Mouse (Mus musculus): ENCODE results near the gene Exosc1. TPM values are rescaled to one million over a fixed set of nuclear protein-coding genes. Genes with fewer than 3 reads are reported as not detected.

Gene Exosc1
- polyA plus RNA-seq, 1 experiment, result 0.70 TPM

- peak overlapping the region; percentile 39 for H3K4me3 ChIP-seq (replicated peaks)
- H3K27me3 ChIP-seq (ENCODE audit: control insufficient read depth), result no peaks in the 10 kb centered on the region
- TF ChIP-seq GATA1 (IDR thresholded peaks at IDR 0.05; ENCODE audit: low read length) (no peak), TAL1 (IDR thresholded peaks at IDR 0.05; ENCODE audit: low read length) (no peak)
- H3K36me3 ChIP-seq (ENCODE audit: control insufficient read depth), result no peaks in the 10 kb centered on the region
- peaks cover 64% of the 10 kb centered on the region for H3K4me1 ChIP-seq (ENCODE audit: control insufficient read depth)
- H3K9me3 ChIP-seq (ENCODE audit: control insufficient read depth, low read length), result no peaks in the 10 kb centered on the region
Observed at GRCm38 (mm10) chr19:41907079-41907760, 26.0 kb downstream of the Exosc1 start.

- no peaks in the 10 kb centered on the region for H3K36me3 ChIP-seq (ENCODE audit: control insufficient read depth)
- peaks cover 64% of the 10 kb centered on the region for H3K4me1 ChIP-seq (ENCODE audit: control insufficient read depth)
- H3K4me3 ChIP-seq (replicated peaks), result peak overlapping the region; percentile 39
- no peak for TF ChIP-seq TAL1 (IDR thresholded peaks at IDR 0.05; ENCODE audit: low read length)
- TF ChIP-seq GATA1 (IDR thresholded peaks at IDR 0.05; ENCODE audit: low read length), result no peak
- H3K9me3 ChIP-seq (ENCODE audit: control insufficient read depth, low read length), result no peaks in the 10 kb centered on the region
- no peaks in the 10 kb centered on the region for H3K27me3 ChIP-seq (ENCODE audit: control insufficient read depth)
Observed at GRCm38 (mm10) chr19:41906311-41907078, 26.7 kb downstream of the Exosc1 start.

- Histone ChIP-seq H3K4me1 (ENCODE audit: control insufficient read depth) (peaks cover 59% of the 10 kb centered on the region), H3K9me3 (ENCODE audit: control insufficient read depth, low read length) (no peaks in the 10 kb centered on the region), H3K27me3 (ENCODE audit: control insufficient read depth) (no peaks in the 10 kb centered on the region), H3K4me3 (replicated peaks) (no peak overlapping the region), H3K36me3 (ENCODE audit: control insufficient read depth) (no peaks in the 10 kb centered on the region)
- TF ChIP-seq GATA1 (IDR thresholded peaks at IDR 0.05; ENCODE audit: low read length) (no peak), TAL1 (IDR thresholded peaks at IDR 0.05; ENCODE audit: low read length) (no peak)
Observed at GRCm38 (mm10) chr19:41905246-41905645, 28.0 kb downstream of the Exosc1 start.

- Histone ChIP-seq H3K4me3 (replicated peaks) (no peak overlapping the region), H3K36me3 (ENCODE audit: control insufficient read depth) (no peaks in the 10 kb centered on the region), H3K4me1 (ENCODE audit: control insufficient read depth) (peaks cover 58% of the 10 kb centered on the region), H3K27me3 (ENCODE audit: control insufficient read depth) (no peaks in the 10 kb centered on the region), H3K9me3 (ENCODE audit: control insufficient read depth, low read length) (no peaks in the 10 kb centered on the region)
- TF ChIP-seq TAL1 (IDR thresholded peaks at IDR 0.05; ENCODE audit: low read length) (no peak), GATA1 (IDR thresholded peaks at IDR 0.05; ENCODE audit: low read length) (no peak)
Observed at GRCm38 (mm10) chr19:41902848-41903593, 30.2 kb downstream of the Exosc1 start.

GRCm38 (mm10) chr19:41901696-41902095, 31.5 kb downstream of the Exosc1 start:
- Histone ChIP-seq H3K36me3 (ENCODE audit: control insufficient read depth) (no peaks in the 10 kb centered on the region), H3K27me3 (ENCODE audit: control insufficient read depth) (no peaks in the 10 kb centered on the region), H3K4me1 (ENCODE audit: control insufficient read depth) (peaks cover 51% of the 10 kb centered on the region), H3K9me3 (ENCODE audit: control insufficient read depth, low read length) (no peaks in the 10 kb centered on the region), H3K4me3 (replicated peaks) (no peak overlapping the region)
- TF ChIP-seq GATA1 (IDR thresholded peaks at IDR 0.05; ENCODE audit: low read length) (no peak), TAL1 (IDR thresholded peaks at IDR 0.05; ENCODE audit: low read length) (no peak)

- Histone ChIP-seq H3K4me3 (replicated peaks) (no peak overlapping the region), H3K36me3 (ENCODE audit: control insufficient read depth) (no peaks in the 10 kb centered on the region), H3K9me3 (ENCODE audit: control insufficient read depth, low read length) (no peaks in the 10 kb centered on the region), H3K27me3 (ENCODE audit: control insufficient read depth) (no peaks in the 10 kb centered on the region), H3K4me1 (ENCODE audit: control insufficient read depth) (peaks cover 48% of the 10 kb centered on the region)
- TF ChIP-seq GATA1 (IDR thresholded peaks at IDR 0.05; ENCODE audit: low read length) (no peak), TAL1 (IDR thresholded peaks at IDR 0.05; ENCODE audit: low read length) (no peak)
Observed at GRCm38 (mm10) chr19:41900495-41901090, 32.6 kb downstream of the Exosc1 start.

- H3K4me1 ChIP-seq (ENCODE audit: control insufficient read depth), result peaks cover 51% of the 10 kb centered on the region
- H3K9me3 ChIP-seq (ENCODE audit: control insufficient read depth, low read length), result no peaks in the 10 kb centered on the region
- H3K36me3 ChIP-seq (ENCODE audit: control insufficient read depth), result no peaks in the 10 kb centered on the region
- H3K27me3 ChIP-seq (ENCODE audit: control insufficient read depth), result no peaks in the 10 kb centered on the region
- no peak for TF ChIP-seq GATA1 (IDR thresholded peaks at IDR 0.05; ENCODE audit: low read length)
- no peak for TF ChIP-seq TAL1 (IDR thresholded peaks at IDR 0.05; ENCODE audit: low read length)
- H3K4me3 ChIP-seq (replicated peaks), result no peak overlapping the region
Observed at GRCm38 (mm10) chr19:41898860-41899259, 34.4 kb downstream of the Exosc1 start.

GRCm38 (mm10) chr19:41896319-41896711, 36.9 kb downstream of the Exosc1 start:
- no peak for TF ChIP-seq GATA1 (IDR thresholded peaks at IDR 0.05; ENCODE audit: low read length)
- TF ChIP-seq TAL1 (IDR thresholded peaks at IDR 0.05; ENCODE audit: low read length), result no peak
- no peaks in the 10 kb centered on the region for H3K9me3 ChIP-seq (ENCODE audit: control insufficient read depth, low read length)
- peaks cover 16% of the 10 kb centered on the region for H3K36me3 ChIP-seq (ENCODE audit: control insufficient read depth)
- peak overlapping the region; percentile 74 for H3K4me3 ChIP-seq (replicated peaks)
- H3K4me1 ChIP-seq (ENCODE audit: control insufficient read depth), result peaks cover 57% of the 10 kb centered on the region
- no peaks in the 10 kb centered on the region for H3K27me3 ChIP-seq (ENCODE audit: control insufficient read depth)

Data from erythroblast, embryonic 14.5 days (primary cell).